Mouse (Mus musculus) cerebellum, postnatal 25 days (tissue): ENCODE measurements at regions not wholly inside any gene's neighbourhood (a gene's known extent, or its start where the extent isn't known, plus 50 kb on each side); places are given as distances from the start of the nearest gene placed in this dataset.

Source experiments
- DNase-seq, 2 experiments: peaks; one replicate each; pipeline ENCODE4 v3.0.0; 2021; ENCODE audit warnings: mixed read lengths in 2 of 2

DNA sequence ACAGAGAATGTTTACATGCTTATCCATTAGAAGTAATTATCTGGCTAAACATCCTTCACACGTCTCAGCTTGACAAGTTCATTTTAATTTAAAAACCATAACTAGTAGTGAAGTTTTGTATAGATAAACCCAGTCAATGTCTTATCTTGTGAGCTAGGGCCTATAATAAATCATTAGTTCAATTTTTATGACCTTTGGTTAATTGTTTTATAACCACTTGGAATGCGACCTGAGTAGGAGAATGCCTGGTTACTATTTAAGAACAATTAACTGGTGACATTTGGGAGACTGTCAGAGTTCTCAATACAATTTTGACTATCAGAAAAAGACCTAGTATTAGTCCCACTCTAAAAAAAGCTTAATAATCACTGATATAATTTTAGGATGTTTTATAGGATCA is 813.6 kb downstream of the Gm9008 start:
- no peak for DNase-seq

DNA sequence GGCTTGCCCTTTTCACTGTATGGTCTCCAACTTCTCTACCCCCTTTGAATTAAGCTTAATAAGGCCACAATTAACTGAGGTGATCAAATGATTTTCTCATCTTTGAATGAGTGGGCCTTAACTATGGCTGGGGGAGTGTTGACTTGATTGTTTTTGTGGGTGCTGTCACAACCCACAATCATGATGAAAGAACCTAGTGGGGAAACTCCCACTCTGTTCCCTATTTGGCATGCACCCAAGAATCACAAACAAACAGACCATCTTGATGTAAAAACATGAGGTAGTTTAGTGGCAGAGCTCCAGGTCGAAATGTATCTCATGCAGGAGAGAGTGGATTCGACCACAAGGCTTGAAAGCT is 853.2 kb downstream of the Gm9008 start:
- no peak for DNase-seq

DNA sequence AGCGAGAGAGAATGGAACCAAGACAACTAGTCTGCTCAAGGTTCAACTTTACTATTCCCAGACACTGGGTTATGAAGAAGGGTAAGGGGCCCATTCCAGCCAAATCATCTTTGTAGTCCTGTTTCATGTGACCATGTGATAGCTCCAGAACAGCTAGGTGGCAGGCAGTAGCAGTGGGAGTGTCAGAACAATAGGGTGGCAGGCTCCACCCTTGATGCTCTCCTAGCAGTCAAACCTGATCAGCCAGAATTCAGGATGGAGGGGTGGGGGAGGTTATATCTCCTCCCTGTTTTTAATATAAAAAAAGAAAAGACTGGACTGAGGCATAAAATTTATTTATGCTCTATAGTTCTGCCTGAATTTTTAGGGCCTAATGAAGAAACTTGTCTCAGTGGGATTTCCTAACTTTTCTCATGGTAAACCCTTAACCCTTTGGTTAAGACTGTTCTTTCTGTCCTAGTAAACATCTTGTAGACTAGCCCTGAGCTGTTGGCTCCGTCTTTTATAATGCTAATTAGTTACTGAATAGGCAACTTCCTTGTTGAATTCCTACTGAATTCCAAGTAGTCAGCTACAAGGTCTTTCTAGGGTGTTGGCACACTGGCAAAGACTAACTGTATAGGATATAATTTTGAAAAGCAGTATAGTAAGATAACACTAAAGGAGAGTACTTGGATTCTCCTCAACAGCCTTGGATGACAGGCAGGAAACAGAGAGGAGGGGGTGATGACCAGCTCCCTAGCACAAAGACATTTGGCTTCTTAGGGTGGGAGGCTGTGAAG is 853.8 kb downstream of the Gm9008 start:
- DNase-seq: no peak

DNA sequence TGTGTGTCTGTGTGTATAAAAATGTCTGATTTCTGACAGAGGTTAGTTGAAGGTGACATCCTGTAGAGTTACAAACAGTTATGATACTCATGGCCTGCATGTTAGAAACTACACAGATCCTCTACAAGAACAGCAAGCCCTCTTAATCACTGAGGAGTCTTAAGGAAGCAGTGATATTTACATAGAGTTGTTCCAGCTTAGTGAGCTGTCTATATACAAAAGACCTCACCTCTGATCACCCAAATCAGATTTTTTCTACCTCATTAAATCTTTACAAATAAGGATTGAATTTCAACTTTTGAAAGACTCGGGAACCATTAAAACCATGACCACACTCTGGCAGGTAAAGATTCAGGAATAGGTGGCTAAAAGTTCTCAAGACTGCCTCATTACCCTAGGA is 861.5 kb downstream of the Gm9008 start:
- DNase-seq: no peak

DNA sequence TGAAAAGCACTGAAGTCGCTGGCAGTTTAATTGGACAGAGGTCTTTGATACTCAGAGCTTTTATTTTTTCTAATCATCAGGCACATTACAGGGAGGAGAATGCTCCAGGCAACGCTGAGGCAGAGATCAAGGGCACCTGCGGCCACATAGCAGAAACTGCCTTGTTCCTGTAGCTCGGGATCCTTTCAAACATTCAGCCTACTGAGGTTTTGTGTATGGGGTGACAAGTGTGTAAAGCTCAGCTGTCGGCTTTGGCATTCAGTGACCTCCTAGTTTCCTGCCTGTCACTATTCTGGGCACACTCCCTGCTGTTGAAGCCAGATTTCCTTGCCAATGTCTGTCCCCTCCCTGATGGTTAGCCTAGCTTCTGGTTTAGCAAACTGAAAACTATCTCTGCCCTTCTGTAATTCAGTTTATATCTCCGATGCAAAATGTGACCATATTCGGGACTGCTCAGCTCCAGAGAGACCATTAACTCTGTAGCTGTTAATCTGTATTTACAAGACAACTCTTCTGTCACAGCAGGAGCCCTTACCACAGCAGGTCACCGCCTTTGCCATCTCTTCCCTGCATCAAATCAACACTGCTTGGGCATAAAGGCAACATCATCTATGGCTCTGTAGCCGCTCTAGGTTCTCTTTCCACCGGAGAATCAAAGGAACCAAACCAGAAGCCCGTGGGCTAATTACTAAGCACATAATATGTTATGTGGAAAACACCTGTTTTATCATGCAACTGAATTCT is 894.9 kb downstream of the Gm9008 start:
- peak; percentile 75 to 82 for DNase-seq

DNA sequence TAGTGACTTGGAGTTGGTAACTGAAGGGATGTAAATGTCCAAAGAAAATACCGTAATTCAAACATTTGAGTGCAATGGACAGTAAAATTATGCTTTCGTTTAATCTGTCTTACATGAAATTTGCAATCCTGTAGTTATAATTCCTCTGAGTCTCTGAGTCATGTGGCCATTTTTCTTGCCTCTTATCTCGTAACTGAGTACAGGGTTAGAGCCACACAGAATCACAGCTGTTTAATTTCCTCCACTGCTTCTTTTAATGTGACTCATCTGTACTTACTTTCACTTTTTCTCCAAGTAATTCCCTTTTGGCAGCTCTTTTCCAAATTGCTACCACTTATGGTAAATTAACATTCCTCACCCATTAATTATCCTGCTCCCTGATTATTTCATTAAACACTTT is 939.2 kb downstream of the Gm9008 start:
- DNase-seq: no peak

DNA sequence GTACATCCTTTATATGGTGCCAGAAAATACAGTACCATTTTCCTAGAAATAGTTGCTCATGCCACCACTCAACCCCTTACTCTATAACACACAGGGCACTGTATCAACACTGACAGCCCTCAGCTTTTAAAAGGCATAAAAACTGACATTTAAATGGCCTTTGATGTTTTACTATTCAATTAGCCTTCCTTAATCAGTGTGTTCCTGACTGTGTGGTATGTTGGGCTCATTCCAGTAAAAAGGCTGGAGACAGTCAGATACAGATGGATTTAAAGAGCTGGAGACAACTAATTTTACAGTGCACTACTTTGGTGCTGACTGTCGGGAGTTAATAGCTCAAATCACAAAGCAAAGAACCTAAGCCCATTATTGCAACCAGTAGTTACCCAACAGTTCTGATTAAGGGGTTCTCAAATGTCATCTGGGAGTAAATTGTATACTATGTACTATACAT is 955.3 kb downstream of the Gm9008 start:
- no peak for DNase-seq

DNA sequence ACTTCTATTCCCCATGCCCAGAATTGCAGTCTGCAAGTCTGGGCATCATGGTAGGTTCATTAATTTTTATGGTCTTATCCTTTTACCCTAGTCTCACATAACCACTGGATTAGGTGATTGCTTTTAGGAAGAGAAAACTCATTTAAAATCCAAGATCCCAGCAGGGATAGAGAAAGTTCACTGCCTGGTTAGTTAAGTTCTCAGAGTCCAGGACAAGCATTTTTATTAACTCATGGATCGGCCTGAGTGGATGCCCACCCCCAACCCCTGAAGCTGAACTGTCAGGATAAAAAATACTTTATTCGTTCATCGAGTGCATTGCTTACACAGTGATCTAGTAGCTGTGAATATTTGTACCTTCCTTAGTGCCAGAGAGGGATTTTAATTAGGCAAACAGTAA is 957.9 kb downstream of the Gm9008 start:
- no peak for DNase-seq
